Mouse (Mus musculus) frontal cortex, postnatal 14 days (tissue): Measurements from ENCODE around the gene Sag.
A peak's percentile ranks its signal among the peaks of the same experiment; 100 is the strongest.

ENCODE experiments used
- DNase-seq, 2 experiments: peaks; one replicate each; pipeline ENCODE4 v3.0.0; 2022; ENCODE audit warnings: low spot score in 2 of 2

The Sag gene

GRCm38 (mm10) chr1:87853601-87854361 is 50.3 kb downstream of the Sag start:
- DNase-seq, result no peak

DNA sequence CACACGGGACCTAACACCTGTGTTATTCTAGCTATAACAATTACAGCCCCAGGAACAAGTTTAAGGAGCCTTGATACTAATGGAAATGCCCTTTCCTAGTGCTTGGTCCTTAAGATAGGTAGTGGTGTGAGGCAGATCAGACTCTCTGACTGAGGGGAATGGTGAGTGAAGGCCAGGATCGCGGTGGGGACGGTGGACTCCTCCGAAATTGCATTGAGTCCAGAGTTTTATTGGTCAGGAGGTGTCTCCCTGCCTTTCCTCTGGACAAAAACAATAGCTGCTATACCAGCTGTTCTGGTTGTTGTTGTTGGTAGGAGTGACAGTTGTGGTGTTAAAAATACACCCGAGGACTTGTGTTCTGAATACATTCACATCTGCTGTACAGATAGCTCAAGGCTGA is 50.9 kb downstream of the Sag start:
- DNase-seq, result no peak

DNA sequence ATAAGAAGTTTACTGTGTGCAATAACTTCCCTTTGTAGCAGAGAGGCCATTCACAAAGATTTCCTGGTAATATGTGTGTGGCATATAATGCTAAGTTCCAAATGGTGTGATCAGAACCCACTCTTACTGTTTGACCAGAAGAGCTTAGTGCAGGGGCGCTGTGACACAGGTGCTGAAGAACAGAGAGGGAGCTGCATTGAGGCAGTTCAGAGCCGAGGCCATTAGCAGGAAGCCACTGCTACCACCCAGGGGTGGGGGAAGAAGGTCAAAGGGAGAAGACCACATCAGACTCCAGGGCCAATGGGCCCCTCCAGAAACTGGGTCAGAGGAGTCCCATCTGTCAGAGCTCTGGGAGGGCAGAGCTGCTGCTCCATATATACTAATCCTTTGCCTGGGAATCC is 51.4 kb downstream of the Sag start:
- no peak for DNase-seq

- DNase-seq, result no peak
Measured at GRCm38 (mm10) chr1:87855522-87855921, 52.0 kb downstream of the Sag start.

- DNase-seq, result no peak
Measured at GRCm38 (mm10) chr1:87856823-87857222, 53.3 kb downstream of the Sag start.

GRCm38 (mm10) chr1:87858031-87858430 is 54.6 kb downstream of the Sag start:
- no peak for DNase-seq

GRCm38 (mm10) chr1:87858529-87858928 is 55.0 kb downstream of the Sag start:
- DNase-seq, result no peak

DNA sequence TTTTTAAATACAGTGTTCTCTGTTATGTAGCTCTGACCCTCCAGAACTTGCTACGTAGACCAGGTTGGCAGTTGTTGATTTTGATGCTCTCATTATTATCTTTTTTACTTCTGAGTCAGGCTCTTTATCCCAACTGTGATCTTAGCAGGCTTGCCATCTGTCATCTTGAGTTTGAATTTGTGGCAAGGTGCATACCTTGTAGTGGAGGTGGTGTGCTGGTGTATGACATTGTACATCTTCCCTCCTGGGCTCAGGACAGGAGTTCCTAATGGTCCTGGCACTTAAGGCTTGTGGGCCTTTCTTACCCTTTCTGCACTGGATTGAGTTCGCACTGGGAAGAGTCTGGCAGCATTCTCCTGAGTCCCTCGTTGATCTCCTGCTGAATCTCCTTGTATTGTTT is 60.1 kb downstream of the Sag start:
- DNase-seq, result no peak

GRCm38 (mm10) chr1:87864889-87865288 is 61.4 kb downstream of the Sag start:
- no peak for DNase-seq

GRCm38 (mm10) chr1:87866672-87867071 is 63.2 kb downstream of the Sag start:
- no peak for DNase-seq

DNA sequence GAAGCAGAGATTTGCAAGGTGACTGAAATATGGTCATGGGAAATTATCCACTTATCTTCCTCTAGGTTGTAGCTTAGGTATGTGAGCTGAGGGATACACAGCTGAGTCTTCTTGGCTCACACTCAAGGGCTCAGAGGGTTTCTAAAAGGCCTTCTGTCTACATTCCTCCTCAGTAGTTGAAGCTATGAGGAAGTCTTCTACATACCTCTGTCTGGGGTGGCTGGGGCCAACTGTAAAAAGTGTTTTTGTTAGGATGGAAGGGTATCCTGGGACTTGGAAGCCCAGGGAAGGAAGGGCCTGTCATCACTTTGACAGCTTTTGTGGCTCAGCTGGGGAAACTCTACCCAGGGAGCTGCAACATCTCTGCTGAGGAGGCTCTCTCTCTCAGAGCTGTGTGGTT is 68.1 kb downstream of the Sag start:
- DNase-seq, result no peak

DNA sequence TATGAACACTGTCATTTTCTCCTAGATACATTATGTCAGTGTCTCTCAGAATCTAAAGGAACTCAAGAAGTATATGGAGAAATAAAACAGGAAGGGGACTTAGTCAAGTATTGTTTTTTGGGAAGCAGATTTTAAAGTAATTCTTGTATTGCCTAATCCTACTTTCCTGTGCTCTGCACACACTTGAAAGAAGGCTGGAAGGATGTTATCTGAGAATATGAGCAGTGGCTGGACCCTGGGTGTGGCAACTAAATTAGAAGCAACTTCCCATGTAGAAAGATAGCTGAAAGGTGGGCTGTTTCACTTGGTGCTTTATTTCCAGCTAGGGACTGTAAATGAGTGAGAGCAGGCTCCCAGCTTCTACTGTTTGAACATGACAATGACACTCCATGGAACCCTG is 69.6 kb downstream of the Sag start:
- no peak for DNase-seq

- DNase-seq, result no peak
Measured at GRCm38 (mm10) chr1:87876065-87876464, 72.6 kb downstream of the Sag start.

GRCm38 (mm10) chr1:87877552-87878283 is 74.2 kb downstream of the Sag start:
- no peak for DNase-seq

- no peak for DNase-seq
Measured at GRCm38 (mm10) chr1:87879034-87879433, 75.6 kb downstream of the Sag start.

GRCm38 (mm10) chr1:87879494-87880325 is 76.2 kb downstream of the Sag start:
- DNase-seq, result peak; percentile 46 to 57

DNA sequence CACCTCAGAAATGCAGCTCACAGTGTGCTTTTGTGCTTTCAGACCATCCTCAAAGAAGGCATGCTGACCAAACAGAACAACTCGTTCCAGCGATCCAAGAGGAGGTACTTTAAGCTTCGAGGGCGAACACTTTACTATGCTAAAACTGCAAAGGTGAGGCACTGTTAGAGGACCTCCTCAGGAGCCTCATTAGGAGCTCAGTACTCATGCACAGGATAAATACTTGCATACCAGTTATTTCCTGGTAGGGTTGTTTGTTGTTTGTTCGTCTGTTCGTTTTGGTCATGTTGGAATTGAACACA is 76.8 kb downstream of the Sag start:
- no peak for DNase-seq

- DNase-seq, result no peak
Measured at GRCm38 (mm10) chr1:87880856-87881255, 77.4 kb downstream of the Sag start.

GRCm38 (mm10) chr1:87881726-87882125 is 78.2 kb downstream of the Sag start:
- DNase-seq, result no peak

- DNase-seq, result no peak
Measured at GRCm38 (mm10) chr1:87882554-87882953, 79.1 kb downstream of the Sag start.

- DNase-seq, result no peak
Measured at GRCm38 (mm10) chr1:87890960-87891359, 87.5 kb downstream of the Sag start.

GRCm38 (mm10) chr1:87891634-87892033 is 88.2 kb downstream of the Sag start:
- DNase-seq, result no peak

DNA sequence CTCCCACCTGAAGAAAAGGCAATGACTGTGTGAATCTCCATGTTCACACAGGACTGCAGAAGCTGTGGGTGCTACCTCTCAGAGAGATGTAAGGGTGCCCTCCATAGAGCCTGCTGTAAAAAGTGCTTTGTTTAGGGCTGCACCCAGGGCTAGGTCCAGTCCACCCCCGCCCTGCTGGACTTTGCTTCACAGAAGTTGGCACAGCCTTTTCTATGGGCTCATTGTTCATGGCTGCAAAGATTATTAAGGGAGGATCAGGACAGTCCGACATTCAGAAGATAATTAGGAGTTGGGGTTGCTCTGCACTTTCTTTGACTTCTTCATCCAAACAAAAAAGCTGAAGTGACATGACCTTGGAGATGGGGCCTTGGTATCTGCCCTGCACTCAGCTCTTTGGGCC is 89.0 kb downstream of the Sag start:
- DNase-seq, result no peak
